Mouse (Mus musculus): ENCODE results near the gene Rgs3. TPM values are rescaled to one million over a fixed set of nuclear protein-coding genes. Genes with fewer than 3 reads are reported as not detected.

Rgs3 gene
- polyA plus RNA-seq, 1 experiment from 2014 or later, result 63.1 TPM

GRCm38 (mm10) chr4:62566530-62566929 lies 6.9 kb downstream of the Rgs3 start:
- 41% methylated on average over 4 of the region's 4 CpGs for WGBS
- peaks cover 74% of the 10 kb centered on the region for H3K27me3 ChIP-seq (ENCODE audit: control insufficient read depth, insufficient read depth, low read length)
- no peak for ATAC-seq (replicated peaks; ENCODE audit: extremely low read depth, insufficient read depth, low FRiP score)

DNA sequence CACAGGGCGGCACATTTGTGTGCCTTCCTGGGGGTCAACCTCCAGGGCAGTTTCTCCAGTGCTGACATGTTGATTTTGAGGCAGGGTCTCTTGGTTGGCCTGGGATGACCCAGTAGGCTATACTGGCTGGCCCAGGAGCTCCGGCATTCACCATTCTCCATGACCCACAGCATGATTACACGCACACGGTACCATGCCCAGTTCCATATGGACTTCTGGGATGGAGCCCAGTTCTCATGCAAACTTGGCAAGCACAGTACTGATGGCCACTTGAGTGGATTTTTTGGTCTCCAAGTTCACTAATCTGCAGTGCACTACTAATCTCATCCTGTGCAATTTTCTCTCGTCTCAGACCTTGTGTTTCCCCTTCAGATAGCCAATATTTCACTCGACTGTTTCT lies 8.0 kb downstream of the Rgs3 start:
- H3K27me3 ChIP-seq (ENCODE audit: control insufficient read depth, insufficient read depth, low read length), result peaks cover 73% of the 10 kb centered on the region
- WGBS, result 74% methylated on average over 6 of the region's 6 CpGs
- H3K4me2 ChIP-seq (ENCODE audit: low read depth, low read length), result no peak overlapping the region
- no peak overlapping the region for H3K9ac ChIP-seq (ENCODE audit: low read length)
- peaks cover 16% of the 10 kb centered on the region for H3K4me1 ChIP-seq (ENCODE audit: control insufficient read depth, insufficient read depth, low read length)
- H3K4me3 ChIP-seq (ENCODE audit: low read length), result no peak overlapping the region
- no peak overlapping the region for H3K27ac ChIP-seq (ENCODE audit: low read length)
- H3K36me3 ChIP-seq (ENCODE audit: control insufficient read depth, insufficient read depth), result no peaks in the 10 kb centered on the region
- H3K9me3 ChIP-seq (replicated peaks; ENCODE audit: control insufficient read depth, low read length), result no peaks in the 10 kb centered on the region
- no peak for ATAC-seq (replicated peaks; ENCODE audit: extremely low read depth, insufficient read depth, low FRiP score)

More at GRCm38 (mm10) chr4:62566530-62566929, 6.9 kb downstream of the Rgs3 start:
- H3K27ac ChIP-seq (ENCODE audit: low read length), result peak overlapping the region; percentile 48
- no peaks in the 10 kb centered on the region for H3K36me3 ChIP-seq (ENCODE audit: control insufficient read depth, insufficient read depth)
- H3K9ac ChIP-seq (ENCODE audit: low read length), result no peak overlapping the region; the same call in 1 of the 2 replicates
- 0 out of 2 replicates have a peak overlapping the region, but pooled peaks have one; percentile 6 for H3K4me2 ChIP-seq (ENCODE audit: low read depth, low read length)
- H3K4me1 ChIP-seq (ENCODE audit: control insufficient read depth, insufficient read depth, low read length), result peaks cover 16% of the 10 kb centered on the region
- no peak overlapping the region for H3K4me3 ChIP-seq (ENCODE audit: low read length)
- H3K9me3 ChIP-seq (replicated peaks; ENCODE audit: control insufficient read depth, low read length), result no peaks in the 10 kb centered on the region

DNA sequence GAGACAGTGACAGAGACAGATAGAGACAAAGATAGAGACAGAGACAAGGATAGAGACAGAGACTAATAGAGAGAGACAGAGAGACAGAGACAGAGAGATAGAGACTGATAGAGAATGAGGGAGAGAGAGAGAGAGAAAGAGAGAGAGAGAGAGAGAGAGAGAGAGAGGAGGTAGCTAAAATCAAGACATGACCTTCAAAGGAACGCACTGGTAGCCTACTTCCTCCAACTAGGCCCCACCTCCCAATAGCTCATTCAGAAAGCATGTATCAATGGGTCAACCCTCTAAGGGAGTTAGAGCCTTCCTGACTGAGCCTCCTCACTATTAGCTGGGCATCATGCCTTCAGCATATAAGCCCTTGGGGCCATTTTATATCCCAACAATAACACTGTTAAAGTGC lies 8.7 kb downstream of the Rgs3 start:
- H3K27ac ChIP-seq (ENCODE audit: low read length), result no peak overlapping the region
- no peak for ATAC-seq (replicated peaks; ENCODE audit: extremely low read depth, insufficient read depth, low FRiP score)
- H3K36me3 ChIP-seq (ENCODE audit: control insufficient read depth, insufficient read depth), result no peaks in the 10 kb centered on the region
- 72% methylated on average over 1 of the region's 1 CpGs for WGBS
- H3K9me3 ChIP-seq (replicated peaks; ENCODE audit: control insufficient read depth, low read length), result no peaks in the 10 kb centered on the region
- no peak overlapping the region for H3K9ac ChIP-seq (ENCODE audit: low read length)
- H3K27me3 ChIP-seq (ENCODE audit: control insufficient read depth, insufficient read depth, low read length), result peaks cover 72% of the 10 kb centered on the region
- no peak overlapping the region for H3K4me2 ChIP-seq (ENCODE audit: low read depth, low read length)
- peaks cover 16% of the 10 kb centered on the region for H3K4me1 ChIP-seq (ENCODE audit: control insufficient read depth, insufficient read depth, low read length)
- H3K4me3 ChIP-seq (ENCODE audit: low read length), result no peak overlapping the region

DNA sequence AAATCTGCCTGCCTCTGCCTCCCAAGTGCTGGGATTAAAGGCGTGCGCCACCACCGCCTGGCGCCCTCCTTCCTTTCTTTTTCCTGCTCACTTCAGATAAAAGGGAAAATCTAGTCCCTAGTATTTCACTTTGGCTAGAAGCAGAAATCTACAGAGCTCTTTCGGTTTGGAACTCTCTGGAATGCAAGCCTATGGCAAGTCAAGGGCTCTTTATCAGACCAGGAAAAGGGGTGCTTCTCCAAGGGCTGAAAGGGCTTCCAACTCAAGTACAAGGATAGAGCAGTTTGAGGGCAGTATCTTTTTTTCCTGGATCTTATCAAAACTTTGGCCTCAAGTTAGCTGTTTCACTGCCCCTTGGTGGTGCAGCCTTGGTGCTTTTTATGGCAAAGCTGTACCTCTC lies 10.0 kb downstream of the Rgs3 start:
- Histone ChIP-seq H3K27me3 (ENCODE audit: control insufficient read depth, insufficient read depth, low read length) (peaks cover 62% of the 10 kb centered on the region), H3K4me2 (ENCODE audit: low read depth, low read length) (no peak overlapping the region), H3K9ac (ENCODE audit: low read length) (no peak overlapping the region), H3K36me3 (ENCODE audit: control insufficient read depth, insufficient read depth) (no peaks in the 10 kb centered on the region), H3K4me3 (ENCODE audit: low read length) (no peak overlapping the region), H3K4me1 (ENCODE audit: control insufficient read depth, insufficient read depth, low read length) (peaks cover 16% of the 10 kb centered on the region), H3K9me3 (replicated peaks; ENCODE audit: control insufficient read depth, low read length) (no peaks in the 10 kb centered on the region), H3K27ac (ENCODE audit: low read length) (no peak overlapping the region)
- ATAC-seq (replicated peaks; ENCODE audit: extremely low read depth, insufficient read depth, low FRiP score), result no peak
- 63% methylated on average over 5 of the region's 5 CpGs for WGBS

DNA sequence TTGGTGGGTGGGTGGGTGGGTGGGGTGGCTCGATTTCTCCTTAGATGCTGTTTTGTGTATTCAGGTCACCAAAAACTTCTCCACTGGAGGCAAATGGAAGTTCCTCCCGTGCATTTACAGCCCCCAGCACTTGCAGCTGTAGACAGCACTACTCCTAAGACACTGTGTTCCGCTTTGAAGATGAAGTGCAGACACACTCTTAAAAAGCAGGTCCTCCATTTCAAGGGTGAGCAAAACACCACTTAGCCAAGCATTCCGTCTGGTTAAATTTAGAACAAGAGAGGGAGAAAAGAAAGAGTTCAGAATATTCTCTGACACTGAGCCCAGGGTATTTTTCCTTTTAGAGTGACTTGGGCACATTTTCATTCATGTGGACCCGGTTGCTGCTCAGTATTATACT lies 10.4 kb downstream of the Rgs3 start:
- no peaks in the 10 kb centered on the region for H3K36me3 ChIP-seq (ENCODE audit: control insufficient read depth, insufficient read depth)
- H3K4me1 ChIP-seq (ENCODE audit: control insufficient read depth, insufficient read depth, low read length), result peaks cover 16% of the 10 kb centered on the region
- H3K4me3 ChIP-seq (ENCODE audit: low read length), result no peak overlapping the region
- WGBS, result 26% methylated on average over 5 of the region's 5 CpGs
- H3K9me3 ChIP-seq (replicated peaks; ENCODE audit: control insufficient read depth, low read length), result no peaks in the 10 kb centered on the region
- H3K9ac ChIP-seq (ENCODE audit: low read length), result no peak overlapping the region
- peaks cover 58% of the 10 kb centered on the region for H3K27me3 ChIP-seq (ENCODE audit: control insufficient read depth, insufficient read depth, low read length)
- no peak for ATAC-seq (replicated peaks; ENCODE audit: extremely low read depth, insufficient read depth, low FRiP score)
- peak overlapping the region; percentile 33 for H3K4me2 ChIP-seq (ENCODE audit: low read depth, low read length)
- 0 out of 2 replicates have a peak overlapping the region, but pooled peaks have one; percentile 10 for H3K27ac ChIP-seq (ENCODE audit: low read length)

DNA sequence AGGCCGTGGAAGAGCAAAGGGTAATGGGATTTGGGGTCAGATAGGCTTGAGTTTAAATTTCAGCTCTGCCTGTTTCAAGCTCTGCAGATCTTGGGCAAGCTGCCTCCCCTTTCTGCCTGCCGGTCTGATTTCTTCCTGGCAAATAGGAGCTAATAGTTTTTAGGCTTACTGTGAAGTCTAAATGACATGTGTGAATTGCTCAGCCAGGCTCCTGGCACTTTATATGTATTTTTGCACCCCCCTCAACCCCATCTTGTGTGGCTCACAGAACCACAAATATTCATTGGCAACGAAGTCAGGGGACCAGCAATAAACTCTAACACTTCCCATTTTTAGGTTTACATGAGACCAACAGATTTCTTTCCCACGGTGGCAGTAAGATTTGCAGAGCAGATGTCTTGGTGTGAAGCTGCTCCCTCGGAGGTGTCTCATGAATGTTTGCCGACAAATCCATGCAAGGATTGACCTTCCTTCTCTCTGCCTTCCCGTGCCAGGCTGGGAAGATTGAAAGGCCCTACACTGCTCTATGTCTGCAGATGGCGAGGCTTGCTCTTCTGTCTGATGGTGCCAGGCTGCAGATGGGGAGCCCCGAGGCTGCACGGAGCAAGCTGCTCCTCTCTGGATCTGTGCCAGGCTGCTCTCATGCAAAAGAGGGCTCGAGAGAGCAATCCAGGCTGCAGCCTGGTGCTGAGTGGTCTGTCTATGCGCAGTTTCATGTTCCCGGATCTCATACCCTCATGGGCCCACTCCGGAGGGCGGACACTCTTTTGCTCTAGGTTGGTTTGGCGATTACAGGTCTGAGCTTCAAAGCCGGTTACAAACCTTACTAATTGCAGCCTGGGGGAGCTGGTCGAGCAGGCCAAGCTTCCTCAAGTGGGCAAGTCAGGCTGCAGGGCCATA lies 23.0 kb downstream of the Rgs3 start:
- no peak for ATAC-seq (replicated peaks; ENCODE audit: extremely low read depth, insufficient read depth, low FRiP score)
- peak overlapping the region; percentile 67 for H3K9ac ChIP-seq (ENCODE audit: low read length)
- H3K27me3 ChIP-seq (ENCODE audit: control insufficient read depth, insufficient read depth, low read length), result peaks cover 53% of the 10 kb centered on the region

GRCm38 (mm10) chr4:62583265-62584092 lies 23.8 kb downstream of the Rgs3 start:
- peak overlapping the region; percentile 68 for H3K4me2 ChIP-seq (ENCODE audit: low read depth, low read length)
- peak overlapping the region; percentile 67 for H3K9ac ChIP-seq (ENCODE audit: low read length)
- H3K27me3 ChIP-seq (ENCODE audit: control insufficient read depth, insufficient read depth, low read length), result peaks cover 53% of the 10 kb centered on the region
- H3K4me1 ChIP-seq (ENCODE audit: control insufficient read depth, insufficient read depth, low read length), result peaks cover 11% of the 10 kb centered on the region
- peak overlapping the region; percentile 47 for H3K4me3 ChIP-seq (ENCODE audit: low read length)
- ATAC-seq (replicated peaks; ENCODE audit: extremely low read depth, insufficient read depth, low FRiP score), result peak; percentile 69
- H3K27ac ChIP-seq (ENCODE audit: low read length), result no peak overlapping the region
- H3K36me3 ChIP-seq (ENCODE audit: control insufficient read depth, insufficient read depth), result no peaks in the 10 kb centered on the region
- WGBS, result 4% methylated on average over 42 of the region's 42 CpGs
- H3K9me3 ChIP-seq (replicated peaks; ENCODE audit: control insufficient read depth, low read length), result no peaks in the 10 kb centered on the region

More for the DNA sequence above, 23.0 kb downstream of the Rgs3 start:
- H3K36me3 ChIP-seq (ENCODE audit: control insufficient read depth, insufficient read depth), result no peaks in the 10 kb centered on the region
- no peak overlapping the region for H3K27ac ChIP-seq (ENCODE audit: low read length)
- H3K4me3 ChIP-seq (ENCODE audit: low read length), result peak overlapping the region; percentile 47
- WGBS, result 22% methylated on average over 18 of the region's 18 CpGs
- peak overlapping the region; percentile 68 for H3K4me2 ChIP-seq (ENCODE audit: low read depth, low read length)
- H3K4me1 ChIP-seq (ENCODE audit: control insufficient read depth, insufficient read depth, low read length), result peaks cover 11% of the 10 kb centered on the region
- H3K9me3 ChIP-seq (replicated peaks; ENCODE audit: control insufficient read depth, low read length), result no peaks in the 10 kb centered on the region

DNA sequence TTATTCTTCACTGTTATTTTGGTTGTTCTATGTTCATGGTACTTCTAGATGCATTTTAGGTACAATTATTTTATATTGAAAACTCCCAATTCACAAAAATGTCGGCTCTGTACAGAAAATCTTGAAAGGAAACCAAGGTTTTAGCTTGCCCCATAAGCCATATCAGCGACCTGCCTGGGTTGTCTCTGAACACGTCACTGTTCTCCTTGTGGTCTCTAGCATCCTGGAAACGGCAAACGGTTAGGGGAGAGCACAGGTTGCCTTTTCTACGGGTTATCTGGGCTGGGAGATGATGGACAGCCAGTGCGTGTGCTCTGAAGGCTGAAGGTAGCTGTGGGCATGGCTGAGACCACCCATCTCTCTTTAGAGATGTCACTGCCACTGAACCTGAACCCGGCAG lies 27.4 kb downstream of the Rgs3 start:
- ATAC-seq (replicated peaks; ENCODE audit: extremely low read depth, insufficient read depth, low FRiP score), result no peak
- Histone ChIP-seq H3K36me3 (ENCODE audit: control insufficient read depth, insufficient read depth) (no peaks in the 10 kb centered on the region), H3K4me2 (ENCODE audit: low read depth, low read length) (no peak overlapping the region), H3K4me1 (ENCODE audit: control insufficient read depth, insufficient read depth, low read length) (peaks cover 18% of the 10 kb centered on the region), H3K4me3 (ENCODE audit: low read length) (no peak overlapping the region), H3K9ac (ENCODE audit: low read length) (no peak overlapping the region), H3K27ac (ENCODE audit: low read length) (no peak overlapping the region), H3K27me3 (ENCODE audit: control insufficient read depth, insufficient read depth, low read length) (peaks cover 37% of the 10 kb centered on the region), H3K9me3 (replicated peaks; ENCODE audit: control insufficient read depth, low read length) (no peaks in the 10 kb centered on the region)
- 71% methylated on average over 8 of the region's 8 CpGs for WGBS

DNA sequence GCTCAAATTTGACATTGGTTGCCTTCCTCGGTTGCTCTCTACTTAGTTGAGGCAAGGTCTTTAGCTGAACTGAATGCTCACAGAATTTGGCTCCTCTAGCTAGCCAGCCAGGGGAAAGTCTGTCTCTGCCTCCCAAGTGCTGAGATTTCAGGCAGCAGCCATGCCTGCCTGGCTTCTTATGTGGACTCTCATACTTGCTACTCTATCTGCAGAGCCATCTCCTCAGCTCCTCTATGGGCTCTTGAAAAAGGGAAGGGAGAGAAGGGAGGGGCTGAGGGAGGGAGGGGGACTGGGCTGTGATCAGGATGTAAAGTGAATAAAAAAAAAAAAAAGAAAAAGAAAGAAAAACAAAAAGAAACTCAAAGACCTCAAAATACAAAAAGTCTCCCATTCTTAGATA lies 31.2 kb downstream of the Rgs3 start:
- Histone ChIP-seq H3K27me3 (ENCODE audit: control insufficient read depth, insufficient read depth, low read length) (peaks cover 19% of the 10 kb centered on the region), H3K4me1 (ENCODE audit: control insufficient read depth, insufficient read depth, low read length) (peaks cover 7% of the 10 kb centered on the region), H3K4me3 (ENCODE audit: low read length) (no peak overlapping the region), H3K4me2 (ENCODE audit: low read depth, low read length) (no peak overlapping the region), H3K27ac (ENCODE audit: low read length) (peak overlapping the region; percentile 66), H3K9me3 (replicated peaks; ENCODE audit: control insufficient read depth, low read length) (no peaks in the 10 kb centered on the region), H3K9ac (ENCODE audit: low read length) (no peak overlapping the region), H3K36me3 (ENCODE audit: control insufficient read depth, insufficient read depth) (no peaks in the 10 kb centered on the region)
- no peak for ATAC-seq (replicated peaks; ENCODE audit: extremely low read depth, insufficient read depth, low FRiP score)
- 77% methylated on average over 1 of the region's 1 CpGs for WGBS
